Mouse (Mus musculus) lung, embryonic 14.5 days (tissue): ENCODE data around the gene Usf3. TPM values are rescaled to one million over a fixed set of nuclear protein-coding genes. Genes with fewer than 3 reads are reported as not detected.

Source experiments
- ATAC-seq: fragments of 200-750 bp; cut with Nextera tagmentation; 2 replicates; pipeline ENCODE4 v1.8.0; 2017; ENCODE audit warnings: mild to moderate bottlenecking, moderate TSS enrichment, moderate library complexity; ENCODE audit not compliant: insufficient read depth
- DNase-seq: peaks from one replicate; pipeline ENCODE4 v3.0.0-alpha.2; 2015
- H3K27ac ChIP-seq: fragments of 300-500 bp; sonication (generic); 2 replicates; pipeline ENCODE4 v1.5.1; 2014; ENCODE audit warnings: low read depth, mild to moderate bottlenecking, moderate library complexity
- H3K27me3 ChIP-seq: fragments of 300-500 bp; sonication (generic); 2 replicates; pipeline ENCODE4 v1.6.1; 2014; ENCODE audit warnings: low read length, control low read depth; ENCODE audit not compliant: insufficient read depth
- H3K36me3 ChIP-seq: fragments of 300-500 bp; sonication (generic); 2 replicates; pipeline ENCODE4 v1.6.1; 2014; ENCODE audit warnings: control low read depth; ENCODE audit not compliant: insufficient read depth
- H3K4me1 ChIP-seq: fragments of 300-500 bp; sonication (generic); 2 replicates; pipeline ENCODE4 v1.6.1; 2014; ENCODE audit warnings: antibody characterized with exemption, control low read depth; ENCODE audit not compliant: insufficient read depth
- H3K4me2 ChIP-seq: fragments of 300-500 bp; sonication (generic); 2 replicates; pipeline ENCODE4 v1.6.1; 2014; ENCODE audit warnings: mild to moderate bottlenecking
- H3K4me3 ChIP-seq: fragments of 300-500 bp; sonication (generic); 2 replicates; pipeline ENCODE4 v1.5.1; 2014; ENCODE audit warnings: low read depth, low read length
- H3K9ac ChIP-seq: fragments of 300-500 bp; sonication (generic); 2 replicates; pipeline ENCODE4 v1.6.1; 2014
- H3K9me3 ChIP-seq: fragments of 300-500 bp; sonication (generic); 2 replicates; pipeline ENCODE4 v1.6.1; 2016; ENCODE audit warnings: low read depth, low read length, control low read depth
- CTCF ChIP-seq: IDR thresholded peaks from 2 replicates; pipeline ENCODE4 v1.5.1; 2016; ENCODE audit warnings: antibody characterized with exemption, low read depth
- WGBS: fragments of 180-500 bp; shearing (Covaris S2); extraction: QIAGEN DNeasy Blood & Tissue Kit; methylation state at CpG from one replicate; pipeline ENCODE4 v1.1.7; 2014; 5-methylcytosine and 5-hydroxymethylcytosine counted together
- polyA plus RNA-seq: library from polyadenylated mRNA; unstranded; fragments of >200 nt; fragmentation: Nextera tagmentation; extraction: Ambion mirVana; gene quantifications from 2 replicates; pipeline ENCODE4 v1.2.1, GENCODE M21; 2014

Usf3 gene
- polyA plus RNA-seq, 1 experiment from 2014 or later = 5.1 TPM

- no peak for ATAC-seq
- DNase-seq = peak; percentile 22
Measured at GRCm38 (mm10) chr16:44149002-44149767, 23.9 kb upstream of the Usf3 start.

GRCm38 (mm10) chr16:44154497-44155057 is 18.5 kb upstream of the Usf3 start:
- H3K27ac ChIP-seq = no peak overlapping the region
- TF ChIP-seq CTCF = peak; percentile 13; the same call in 1 of the 2 replicates
- H3K36me3 ChIP-seq = peaks cover 20% of the 10 kb centered on the region; the same call in 1 of the 2 replicates
- no peak overlapping the region for H3K4me2 ChIP-seq
- ATAC-seq (no peak), DNase-seq (no peak)
- WGBS = 75% methylated on average over 6 of the region's 6 CpGs
- no peak overlapping the region for H3K4me3 ChIP-seq
- no peaks in the 10 kb centered on the region for H3K9me3 ChIP-seq
- no peaks in the 10 kb centered on the region for H3K4me1 ChIP-seq
- no peaks in the 10 kb centered on the region for H3K27me3 ChIP-seq
- no peak overlapping the region for H3K9ac ChIP-seq

More at GRCm38 (mm10) chr16:44149002-44149767, 23.9 kb upstream of the Usf3 start:
- Histone ChIP-seq H3K9me3 (no peaks in the 10 kb centered on the region), H3K36me3 (0 out of 2 replicates have a peak, but pooled peaks cover 3% of the 10 kb centered on the region), H3K9ac (no peak overlapping the region), H3K4me3 (no peak overlapping the region), H3K4me1 (no peaks in the 10 kb centered on the region), H3K4me2 (no peak overlapping the region), H3K27me3 (no peaks in the 10 kb centered on the region), H3K27ac (no peak overlapping the region)
- WGBS = 86% methylated on average over 1 of the region's 1 CpGs
- peak; percentile 28; the same call in 1 of the 2 replicates for TF ChIP-seq CTCF

DNA sequence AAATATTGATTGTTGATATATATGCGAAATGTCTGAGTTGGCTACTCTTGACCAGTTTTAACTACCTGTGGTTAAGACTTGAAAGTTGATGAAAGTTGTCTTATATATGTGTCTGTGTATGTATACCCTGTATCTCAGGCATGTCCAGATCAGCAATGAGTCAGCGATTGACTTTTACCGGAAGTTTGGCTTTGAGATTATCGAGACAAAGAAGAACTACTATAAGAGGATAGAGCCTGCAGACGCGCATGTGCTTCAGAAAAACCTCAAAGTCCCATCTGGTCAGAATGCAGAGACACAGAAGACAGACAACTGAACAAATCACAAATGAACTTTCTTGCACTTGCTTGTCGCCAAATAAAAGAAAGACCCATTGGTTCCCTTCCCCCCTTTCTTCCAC is 13.7 kb upstream of the Usf3 start:
- Histone ChIP-seq H3K27ac (no peak overlapping the region), H3K4me2 (no peak overlapping the region), H3K36me3 (peaks cover 28% of the 10 kb centered on the region), H3K4me1 (no peaks in the 10 kb centered on the region), H3K4me3 (no peak overlapping the region), H3K27me3 (no peaks in the 10 kb centered on the region), H3K9me3 (no peaks in the 10 kb centered on the region), H3K9ac (no peak overlapping the region)
- TF ChIP-seq CTCF = no peak
- 93% methylated on average over 7 of the region's 7 CpGs for WGBS
- no peak for DNase-seq
- ATAC-seq = no peak

DNA sequence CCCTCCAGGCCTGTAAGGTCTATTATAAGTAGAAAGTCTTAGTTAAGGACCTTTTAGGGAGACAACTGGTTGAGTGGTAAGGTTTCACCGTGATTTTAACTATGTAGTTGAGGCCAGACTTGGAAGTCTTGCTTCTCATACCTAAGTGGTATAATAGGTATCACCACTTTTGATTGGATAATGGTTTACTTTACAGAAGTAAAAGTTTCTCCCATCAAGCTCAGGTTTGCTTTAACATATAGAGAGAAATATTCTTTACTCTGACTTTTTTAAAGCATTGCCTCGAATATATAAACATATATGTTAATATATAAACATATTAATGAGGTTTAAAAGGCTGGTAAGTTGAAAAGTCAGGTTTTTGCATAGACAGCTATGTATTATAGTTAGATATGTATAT is 9.2 kb upstream of the Usf3 start:
- Histone ChIP-seq H3K4me2 (no peak overlapping the region), H3K4me1 (no peaks in the 10 kb centered on the region), H3K36me3 (peaks cover 13% of the 10 kb centered on the region), H3K4me3 (no peak overlapping the region), H3K9me3 (no peaks in the 10 kb centered on the region), H3K27me3 (no peaks in the 10 kb centered on the region), H3K27ac (no peak overlapping the region), H3K9ac (no peak overlapping the region)
- WGBS = 82% methylated on average over 2 of the region's 2 CpGs
- ATAC-seq = no peak
- TF ChIP-seq CTCF = no peak
- DNase-seq = no peak

GRCm38 (mm10) chr16:44165182-44165581 is 7.9 kb upstream of the Usf3 start:
- H3K27me3 ChIP-seq = no peaks in the 10 kb centered on the region
- H3K27ac ChIP-seq = no peak overlapping the region
- peaks cover 1% of the 10 kb centered on the region for H3K36me3 ChIP-seq
- H3K4me1 ChIP-seq = no peaks in the 10 kb centered on the region
- no peaks in the 10 kb centered on the region for H3K9me3 ChIP-seq
- H3K9ac ChIP-seq = no peak overlapping the region
- TF ChIP-seq CTCF = no peak
- no peak overlapping the region for H3K4me2 ChIP-seq
- 46% methylated on average over 3 of the region's 3 CpGs for WGBS
- H3K4me3 ChIP-seq = no peak overlapping the region
- ATAC-seq (0 out of 2 replicates have a peak, but pooled peaks have one; percentile 41), DNase-seq (peak; percentile 49)

DNA sequence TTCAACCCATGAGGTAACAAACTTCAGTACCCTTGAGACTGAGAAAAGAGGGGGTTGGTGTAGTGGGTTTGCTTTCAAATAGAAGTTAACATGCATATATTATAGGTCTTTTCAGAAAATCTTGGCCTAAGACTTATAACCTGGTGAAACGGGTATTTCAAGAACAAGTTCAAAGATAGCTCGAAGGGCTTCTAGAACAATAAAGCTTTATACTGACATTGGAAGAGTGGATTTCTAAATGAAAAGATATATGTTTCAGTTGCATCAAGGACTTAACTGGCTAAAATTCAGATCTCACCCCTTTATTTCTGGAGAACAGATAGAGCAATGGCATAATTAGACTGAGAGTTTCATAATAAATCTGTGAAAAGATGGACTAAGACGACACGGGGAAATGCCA is 4.1 kb upstream of the Usf3 start:
- H3K4me3 ChIP-seq = no peak overlapping the region
- ATAC-seq = no peak
- no peak for TF ChIP-seq CTCF
- H3K4me2 ChIP-seq = no peak overlapping the region
- no peak overlapping the region for H3K27ac ChIP-seq
- no peaks in the 10 kb centered on the region for H3K27me3 ChIP-seq
- no peak for DNase-seq
- H3K36me3 ChIP-seq = no peaks in the 10 kb centered on the region
- H3K4me1 ChIP-seq = peaks cover 1% of the 10 kb centered on the region; the same call in 1 of the 2 replicates
- no peaks in the 10 kb centered on the region for H3K9me3 ChIP-seq
- 71% methylated on average over 4 of the region's 4 CpGs for WGBS
- H3K9ac ChIP-seq = no peak overlapping the region
